Mouse (Mus musculus) c-Kit-negative CD71-positive TER-119-positive erythroid progenitor cells, embryonic 14.5 days (primary cell): ENCODE data around the gene Tap1.
"Not testable (repeated sequence)": the region's sequence is repeated elsewhere in the genome, so short reads cannot be mapped to it uniquely, and the experiment has no call there.

Experiments used
- DNase-seq: peaks from one replicate; pipeline ENCODE4 v3.0.0-alpha.2; 2013; ENCODE audit warnings: low read depth, low spot score

The Tap1 gene

DNA sequence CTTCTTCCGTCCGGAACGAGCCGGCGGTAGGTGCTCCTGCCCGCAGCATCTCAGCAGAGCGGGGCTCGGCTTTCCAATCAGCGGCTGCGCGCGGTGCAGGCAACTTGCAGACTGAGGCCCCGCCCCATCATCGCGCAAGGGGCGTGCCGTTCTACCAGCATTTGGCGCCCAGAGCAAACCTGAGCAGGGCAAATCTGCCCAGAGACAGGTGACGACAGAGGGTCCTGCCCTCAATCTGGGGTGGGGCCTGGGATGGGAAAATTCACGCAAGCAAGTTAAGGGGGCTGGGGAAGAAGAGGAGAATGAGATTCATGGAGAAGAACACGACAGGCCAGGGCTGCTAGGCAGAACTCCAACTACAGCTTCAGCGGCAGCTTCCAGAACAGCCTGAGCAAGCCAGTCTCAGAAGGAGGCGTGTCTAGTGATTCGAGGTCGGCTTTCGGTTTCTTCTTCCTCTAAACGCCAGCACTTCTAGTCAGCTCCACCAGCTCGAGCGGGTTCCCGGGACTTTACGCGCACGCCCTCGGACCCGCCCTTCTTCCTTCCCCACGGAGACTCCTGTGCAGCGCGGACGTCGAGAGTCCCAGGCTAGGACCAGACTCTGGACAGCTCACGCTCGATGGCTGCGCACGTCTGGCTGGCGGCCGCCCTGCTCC is at the start of gene Tap1, which contains the start of gene Psmb9:
Tap1 (plus strand) TSS at position 293 of the 656 bp plus-strand sequence.
Psmb9 (minus strand) TSS at position 504 of the 656 bp plus-strand sequence.
- peak; percentile 70 for DNase-seq

DNA sequence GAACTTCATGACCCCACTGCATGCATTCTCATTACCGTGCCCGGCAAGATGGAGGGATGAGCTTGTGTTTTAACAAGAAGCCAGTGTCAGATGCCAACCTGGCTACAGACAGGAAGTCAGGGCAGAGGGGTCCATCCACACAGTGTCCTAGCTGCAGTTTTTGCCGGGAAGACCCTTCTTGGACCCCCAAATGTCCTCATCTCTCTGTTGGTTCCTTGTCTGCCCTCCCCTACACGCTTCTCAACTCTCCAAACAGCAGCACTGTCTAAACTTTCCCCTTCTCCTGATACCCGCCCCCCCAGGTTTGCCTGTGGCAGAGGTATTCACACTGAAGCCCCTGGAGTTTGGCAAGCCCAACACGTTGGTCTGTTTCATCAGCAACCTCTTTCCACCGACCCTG is 49.8 kb upstream of the Tap1 start:
- DNase-seq = no peak

DNA sequence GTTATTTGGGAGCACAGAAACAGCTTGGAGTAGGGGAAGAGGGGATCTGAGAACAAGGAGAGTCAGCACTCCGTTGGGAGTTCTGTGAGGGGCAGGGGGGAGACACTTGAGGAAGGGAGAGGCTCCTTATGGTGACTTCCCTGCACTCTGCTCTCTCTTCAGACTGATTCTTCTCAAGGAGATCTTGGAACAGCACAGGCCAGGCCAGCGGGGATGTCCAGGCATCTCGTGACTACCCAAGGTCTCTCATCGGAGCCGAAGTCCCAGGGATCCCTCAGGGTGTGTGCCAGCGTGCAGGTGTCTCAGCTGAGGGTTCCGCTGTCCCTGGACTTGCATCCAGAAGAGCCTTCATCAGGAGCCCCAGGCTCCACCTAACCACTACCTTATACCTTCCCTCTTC is 48.7 kb upstream of the Tap1 start:
- DNase-seq = no peak

DNA sequence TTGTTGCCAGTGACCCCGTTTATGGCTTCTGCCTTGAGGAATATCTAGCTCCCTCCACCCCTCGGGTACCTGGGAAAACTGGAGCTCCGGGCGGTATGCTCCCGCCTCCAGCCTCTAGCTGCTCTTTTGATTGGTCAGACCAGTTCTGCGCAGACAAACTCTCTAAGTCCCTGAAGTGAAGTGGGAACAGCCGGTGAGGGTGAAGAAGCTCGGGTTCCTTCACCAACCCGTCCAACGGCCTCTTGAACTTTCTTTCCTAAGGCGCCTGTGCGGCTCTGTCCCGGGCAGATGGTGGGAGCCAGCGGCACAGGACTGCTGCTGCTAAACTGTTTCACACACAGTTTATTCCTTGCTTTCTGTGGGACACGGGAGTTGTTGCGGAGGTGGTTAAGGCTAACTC is 47.9 kb upstream of the Tap1 start:
- no peak for DNase-seq

DNA sequence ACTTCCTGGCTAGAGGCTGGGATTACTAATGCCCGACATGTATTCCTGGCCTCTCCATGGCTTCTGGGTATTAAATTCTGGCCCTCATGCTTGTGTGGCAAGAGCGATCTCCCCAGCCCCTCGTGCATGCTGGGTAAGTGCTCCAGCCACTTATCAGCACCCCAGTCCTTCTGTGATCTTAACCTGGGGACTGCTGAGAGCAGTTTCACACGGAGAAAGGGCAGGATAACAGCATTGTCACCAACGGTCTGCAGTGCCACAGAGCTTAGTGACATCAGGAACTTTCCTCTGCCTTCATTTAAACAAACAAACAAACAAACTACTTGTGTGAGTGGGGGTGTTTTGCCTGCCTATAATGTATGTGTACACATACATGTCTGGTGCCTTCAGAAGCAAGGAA is 47.1 kb upstream of the Tap1 start:
- no peak for DNase-seq

DNA sequence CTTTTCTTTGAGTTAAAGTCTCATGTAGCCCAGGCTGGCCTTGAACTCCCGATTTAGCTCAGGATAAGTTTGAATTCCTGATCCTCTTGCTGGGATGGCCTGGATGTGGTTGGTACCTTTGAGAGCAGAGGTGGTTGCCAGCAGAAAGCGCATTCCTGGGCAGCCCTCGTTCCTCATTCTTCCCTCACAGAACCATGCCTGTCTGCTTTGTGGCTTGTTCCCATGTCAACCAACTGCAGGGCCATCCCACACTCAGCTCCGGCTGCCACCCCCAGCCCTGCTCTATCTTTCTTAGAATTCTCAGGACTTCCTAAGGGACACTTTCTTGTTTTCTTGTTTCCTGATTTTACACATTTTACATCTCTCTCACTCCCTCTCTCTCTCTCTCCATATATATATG is 45.9 kb upstream of the Tap1 start:
- DNase-seq = no peak

DNA sequence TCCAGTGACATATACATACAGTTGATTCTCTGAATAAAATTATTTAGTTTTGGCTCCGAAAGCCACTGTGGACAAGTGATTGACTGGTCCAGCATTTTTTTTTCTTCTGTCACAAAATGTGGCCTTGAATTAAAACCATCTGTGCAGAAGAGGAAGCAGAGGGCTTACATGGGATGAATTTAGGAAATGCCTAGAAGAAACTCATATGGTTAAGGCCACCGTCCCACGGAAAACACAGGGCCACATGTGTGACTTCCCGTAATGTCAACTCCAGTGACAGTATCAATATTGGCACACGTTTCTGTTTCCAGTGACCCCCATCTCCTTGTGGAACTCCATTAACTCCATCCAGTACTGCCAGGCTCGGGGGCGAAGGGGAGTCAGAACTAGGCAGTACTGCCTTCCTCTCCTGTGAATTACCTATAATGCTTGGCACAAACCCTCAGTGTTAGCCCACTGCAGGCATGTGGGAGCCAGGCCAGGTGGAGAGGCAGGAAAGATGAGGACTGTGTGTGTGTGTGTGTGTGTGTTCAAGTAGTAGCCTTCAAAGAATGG is 44.8 kb upstream of the Tap1 start:
- DNase-seq = no peak

DNA sequence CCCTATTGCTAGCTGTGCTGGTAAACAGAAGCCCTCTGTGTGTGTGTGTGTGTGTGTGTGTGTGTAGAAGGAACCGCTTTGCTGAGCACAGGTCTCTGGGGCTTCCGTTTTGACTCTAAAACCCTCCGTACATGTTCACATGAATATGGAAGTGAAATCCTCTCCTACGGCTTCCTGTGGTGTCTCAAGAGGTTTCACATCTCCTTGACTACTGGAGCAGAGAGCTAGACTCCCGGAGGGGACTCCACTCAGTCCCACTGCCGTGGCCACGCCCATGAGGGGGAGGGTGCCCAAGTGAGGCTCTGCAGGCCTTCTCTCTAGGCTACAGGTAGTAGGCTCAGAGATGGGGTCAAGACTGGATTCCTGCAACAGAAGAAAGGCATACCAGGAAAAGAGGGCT is 44.3 kb upstream of the Tap1 start, which contains the start of gene H2-DMb2:
H2-DMb2 (plus strand) TSS at position 275 of the 400 bp plus-strand sequence.
- no peak for DNase-seq

DNA sequence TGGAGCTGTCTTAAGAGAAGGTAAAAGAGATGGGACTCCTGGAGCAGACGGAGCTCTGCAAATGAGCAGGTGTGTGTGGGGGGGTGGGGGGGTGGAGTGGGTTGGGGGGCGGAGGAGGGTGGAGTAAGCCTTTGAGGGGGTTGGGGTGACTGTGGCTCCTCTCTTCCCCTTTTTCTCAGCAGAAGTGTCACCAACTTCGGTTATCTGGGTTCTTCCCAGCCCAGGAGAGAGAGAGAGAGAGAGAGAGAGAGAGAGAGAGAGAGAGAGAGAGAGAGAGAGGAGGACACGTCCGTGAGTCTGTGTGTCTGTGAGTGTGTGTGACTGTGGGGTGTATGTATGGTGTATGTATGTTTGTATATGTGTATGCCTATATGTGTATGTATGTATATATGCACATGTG is 43.9 kb upstream of the Tap1 start:
- DNase-seq = no peak

DNA sequence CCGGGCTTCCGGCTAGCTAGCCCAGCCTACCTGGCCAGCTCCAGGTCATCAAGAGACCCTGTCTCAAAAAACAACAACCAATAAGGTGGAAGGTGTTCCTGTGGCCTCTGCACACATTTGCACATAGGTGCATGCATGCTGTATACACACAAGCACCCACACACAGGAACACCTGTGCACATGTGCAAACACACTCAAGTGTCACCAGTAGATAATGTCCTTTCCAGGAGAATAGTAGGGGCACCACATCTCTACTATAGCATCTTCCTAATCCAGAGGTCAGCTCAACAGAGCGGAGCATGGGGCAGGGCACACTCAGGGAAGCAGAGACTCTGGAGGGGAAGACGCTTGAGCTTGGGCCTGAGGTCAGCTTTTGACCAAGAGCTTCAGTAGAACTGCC is 43.1 kb upstream of the Tap1 start:
- not testable (repeated sequence) for DNase-seq

DNA sequence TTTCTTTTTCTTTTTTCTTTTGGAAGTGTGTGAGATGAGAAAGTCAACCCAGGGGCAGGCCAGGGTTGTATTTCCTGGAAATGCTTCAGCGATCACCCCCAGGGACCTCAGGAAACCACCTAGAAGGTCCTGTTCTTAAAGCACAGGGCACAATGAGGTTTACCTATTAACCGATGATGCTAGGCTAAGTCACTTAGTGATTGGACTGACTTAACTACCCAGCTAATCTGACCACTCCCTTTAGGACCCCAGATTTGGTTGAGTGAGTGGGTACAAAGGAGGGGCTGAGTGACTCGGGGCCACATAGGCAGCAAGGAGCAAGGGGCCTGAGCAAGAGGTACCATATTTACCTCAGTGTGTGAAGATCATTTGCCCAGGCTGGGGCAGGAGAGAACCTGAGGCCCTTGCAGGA is 42.4 kb upstream of the Tap1 start:
- DNase-seq = no peak

DNA sequence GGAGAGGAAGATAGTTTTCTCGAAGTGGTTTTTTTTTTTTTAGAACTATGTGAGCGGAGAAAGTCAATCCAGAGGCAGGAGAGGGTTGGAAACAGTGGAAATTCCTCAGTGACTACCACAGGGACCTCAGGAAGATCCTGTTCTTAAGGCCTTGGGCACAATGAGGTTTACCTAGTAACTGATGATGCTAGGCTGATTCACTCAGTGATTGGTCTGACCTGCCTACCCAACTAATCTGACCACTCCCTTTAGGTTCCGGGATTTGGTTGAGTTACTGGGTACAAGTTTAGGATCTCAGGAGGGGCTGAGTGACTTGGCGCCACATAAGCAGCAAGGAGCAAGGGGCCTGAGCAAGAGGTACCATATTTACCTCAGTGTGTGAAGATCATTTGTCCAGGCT is 34.4 kb upstream of the Tap1 start, which contains the start of gene H2-DMb1:
H2-DMb1 (plus strand) TSS at position 150 of the 400 bp plus-strand sequence.
- DNase-seq = no peak

DNA sequence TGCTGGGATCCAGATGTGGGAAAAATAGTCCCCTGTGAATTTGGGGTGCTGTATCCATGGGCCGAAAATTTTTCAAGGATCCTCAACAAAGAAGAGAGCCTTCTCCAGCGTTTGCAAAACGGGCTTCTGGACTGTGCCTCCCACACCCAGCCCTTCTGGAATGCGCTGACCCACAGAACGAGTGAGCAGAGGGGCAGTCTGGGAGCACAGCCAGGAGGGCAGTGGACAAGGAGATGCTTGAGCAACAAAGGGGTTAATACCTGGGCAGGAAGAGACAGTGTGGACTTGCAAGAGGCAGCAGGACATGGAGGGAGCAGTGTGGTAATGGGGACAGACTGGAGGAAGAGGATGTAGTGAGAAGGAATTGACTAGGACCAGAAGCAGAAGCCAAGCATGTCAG is 31.8 kb upstream of the Tap1 start:
- DNase-seq = no peak

DNA sequence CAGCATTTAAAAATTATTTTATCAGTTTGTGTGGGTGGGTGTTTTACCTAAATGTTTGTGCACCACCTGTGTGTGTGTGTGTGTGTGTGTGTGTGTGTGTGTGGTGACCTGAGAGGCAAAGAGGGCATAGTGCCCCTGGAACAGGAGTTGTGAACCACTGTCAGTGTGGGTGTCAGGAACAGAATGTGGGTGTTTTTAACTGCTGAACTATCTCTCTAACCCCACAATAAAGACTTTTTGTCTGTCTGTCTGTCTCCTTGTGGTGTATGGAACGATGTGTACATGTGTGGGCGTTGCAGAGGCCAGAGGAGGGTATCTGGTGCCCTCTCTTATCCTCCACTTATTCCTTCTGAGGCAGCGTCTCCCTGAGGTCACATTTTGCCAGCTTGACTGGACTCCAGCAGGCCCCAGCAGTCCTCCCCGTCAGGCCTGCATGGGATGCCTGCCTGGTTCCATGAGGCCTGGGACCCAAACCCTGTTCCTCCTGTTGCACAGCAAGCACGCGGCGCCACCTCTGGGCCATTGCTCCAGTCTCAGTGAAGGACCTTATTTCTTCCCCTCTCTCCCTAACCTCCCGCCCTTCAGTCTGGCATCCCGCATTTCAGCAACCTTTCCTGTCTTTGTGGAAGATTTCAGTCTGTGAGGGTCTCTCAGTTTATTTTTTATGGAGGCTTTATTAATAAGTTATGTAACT is 23.0 kb upstream of the Tap1 start:
- DNase-seq = no peak

DNA sequence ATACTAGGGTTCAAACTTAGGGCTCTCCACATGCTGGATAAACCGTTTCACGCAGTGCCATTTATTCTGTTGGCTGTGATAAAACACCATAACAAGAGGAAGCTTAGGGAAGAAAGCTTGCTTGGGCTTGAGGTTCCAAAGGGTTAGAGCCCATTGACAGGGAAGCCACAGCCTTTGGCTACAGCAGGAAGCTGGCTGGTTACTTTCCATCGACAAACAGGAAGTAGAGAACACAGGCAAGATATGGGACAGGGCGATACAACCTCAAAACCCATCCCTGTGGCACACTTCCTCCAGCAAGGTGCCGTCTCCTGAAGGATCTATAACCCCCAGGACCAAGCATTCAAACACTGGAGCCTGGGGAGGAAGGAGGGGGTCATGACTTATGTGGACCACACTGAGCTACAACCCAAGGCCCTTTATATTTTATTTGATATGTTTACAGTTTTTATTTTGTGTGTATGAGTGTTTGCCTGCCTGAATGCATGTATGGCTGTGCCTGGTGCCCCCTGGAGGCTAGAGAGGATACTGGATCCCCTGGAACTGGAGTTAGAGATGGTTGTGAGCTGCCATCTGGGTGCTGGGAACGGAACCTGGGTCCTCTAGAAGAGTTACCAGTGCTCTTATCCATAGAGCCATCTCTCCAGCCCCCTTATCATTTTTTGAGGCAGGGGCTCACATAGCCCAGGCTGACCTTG is 22.2 kb upstream of the Tap1 start:
- DNase-seq = no peak

DNA sequence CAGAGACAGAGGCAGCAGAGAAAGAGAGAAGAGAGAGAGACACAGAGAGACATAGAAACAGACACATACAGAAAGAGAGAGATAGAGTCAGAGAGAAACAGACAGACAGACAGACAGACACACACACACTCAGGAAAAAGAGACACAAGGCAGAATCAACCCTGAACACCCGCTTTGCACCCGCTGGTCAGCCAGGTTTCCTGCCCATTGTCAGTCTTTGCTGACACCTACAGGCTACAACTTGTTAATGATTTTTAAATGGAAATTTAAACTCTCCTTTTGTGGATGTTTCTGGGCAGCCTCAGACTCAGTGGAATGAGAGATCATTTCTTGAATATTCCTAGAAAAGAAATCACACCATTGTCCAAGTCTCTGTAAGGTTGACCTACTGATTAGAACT is 18.1 kb upstream of the Tap1 start:
- DNase-seq = no peak

DNA sequence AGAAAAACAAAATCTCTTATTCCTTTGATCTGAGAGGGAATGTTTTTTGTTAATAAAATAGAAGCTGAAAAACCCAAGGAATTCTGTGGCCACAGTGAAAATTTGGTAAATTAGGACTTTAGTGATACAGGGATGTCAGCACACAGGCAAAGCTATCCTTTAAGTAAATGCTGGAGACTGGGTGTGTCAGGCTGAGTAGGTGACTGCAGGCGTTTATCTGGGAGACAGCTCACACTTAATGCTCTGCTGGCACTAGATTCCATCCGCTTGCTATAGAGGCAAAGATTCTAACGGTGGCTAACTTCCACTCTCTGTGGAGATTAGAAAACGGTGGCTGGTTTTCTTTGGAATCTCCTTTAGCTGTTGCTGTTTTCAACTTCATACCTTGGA is 16.9 kb upstream of the Tap1 start:
- no peak for DNase-seq

DNA sequence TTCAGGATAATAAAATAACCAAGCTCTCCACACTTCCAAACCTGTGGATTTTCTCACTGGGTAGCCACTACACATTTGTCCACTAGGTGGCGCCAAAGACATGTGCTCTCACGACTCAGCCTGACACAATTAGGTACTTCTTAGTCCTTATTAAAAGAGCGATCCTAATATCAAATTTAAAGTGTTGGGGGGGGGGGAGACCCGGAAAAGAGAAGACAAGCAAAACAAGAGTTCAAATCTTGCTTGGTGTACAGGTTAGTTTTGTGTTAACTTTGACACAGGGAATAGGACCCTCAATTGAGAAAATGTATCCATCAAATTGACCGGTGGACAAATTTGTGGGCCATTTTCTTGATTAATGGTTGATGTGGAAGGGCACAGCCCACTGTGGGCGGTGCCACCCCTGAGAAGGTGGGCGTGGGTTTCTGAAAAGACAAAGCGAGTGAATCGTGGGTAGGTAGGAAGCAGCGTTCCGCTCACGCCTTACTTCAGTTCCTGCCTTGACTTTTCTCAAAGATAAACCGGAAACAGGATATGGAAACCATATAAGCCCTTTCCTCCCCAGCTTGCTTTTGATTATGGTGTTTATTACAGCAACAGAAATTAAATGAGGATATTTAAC is 16.4 kb upstream of the Tap1 start:
- peak; percentile 62 for DNase-seq

DNA sequence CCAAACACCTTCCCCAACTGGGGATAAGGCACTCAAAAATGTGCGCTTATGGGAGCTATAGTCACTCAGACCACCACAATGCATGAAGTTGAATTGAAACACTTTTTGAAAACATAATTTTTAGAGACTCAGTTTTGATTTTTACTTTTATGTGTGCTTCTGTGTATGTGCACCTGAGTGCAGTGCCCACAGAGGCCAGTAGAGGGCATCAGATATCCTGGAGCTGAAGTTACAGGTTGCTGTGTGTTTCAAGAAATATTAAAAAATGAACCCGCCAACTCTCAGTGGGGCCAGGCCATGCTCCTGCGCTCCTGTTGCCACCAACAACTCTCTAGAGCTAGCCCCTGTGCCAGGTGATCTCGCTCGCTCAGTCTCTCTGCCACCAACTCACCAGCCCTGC is 14.8 kb upstream of the Tap1 start:
- no peak for DNase-seq

DNA sequence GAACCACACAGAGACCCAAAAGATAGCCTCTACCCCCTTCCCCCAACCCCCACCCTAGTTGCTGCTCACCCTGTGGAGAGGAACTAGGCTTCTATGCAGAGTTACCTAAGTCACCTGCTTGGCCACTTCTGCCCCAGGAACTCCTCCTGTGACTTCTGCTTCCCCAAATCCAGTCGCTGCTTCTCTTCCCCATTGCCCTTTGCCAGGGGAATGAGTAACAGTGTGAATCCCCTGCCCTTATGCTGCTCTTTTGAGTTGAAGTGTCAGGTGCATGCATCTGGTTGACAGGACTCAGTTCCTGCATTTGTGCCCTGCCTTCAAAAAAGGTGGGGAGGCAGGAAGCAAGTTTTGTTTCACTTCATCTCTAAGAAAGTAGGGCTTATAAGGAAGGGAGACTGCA is 13.3 kb upstream of the Tap1 start:
- DNase-seq = no peak

DNA sequence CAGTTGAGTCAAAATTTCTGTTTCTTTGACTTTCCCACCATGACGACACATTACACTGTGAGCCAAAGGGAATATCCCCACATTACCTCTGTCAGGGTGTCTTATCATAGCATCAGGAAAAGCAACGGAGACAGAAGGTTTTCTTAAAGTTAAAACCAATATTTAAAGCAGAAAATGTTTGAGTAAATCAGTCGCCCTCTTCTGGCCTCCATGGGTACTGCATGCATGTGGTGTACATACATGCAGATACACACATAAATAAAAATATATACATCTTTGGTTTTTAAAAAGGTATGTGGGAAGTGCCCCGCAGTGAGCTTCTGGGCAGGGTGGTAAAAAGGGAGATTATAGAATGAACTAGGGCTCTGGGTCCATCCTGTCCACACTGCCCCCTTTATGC is 10.2 kb upstream of the Tap1 start:
- DNase-seq = no peak

DNA sequence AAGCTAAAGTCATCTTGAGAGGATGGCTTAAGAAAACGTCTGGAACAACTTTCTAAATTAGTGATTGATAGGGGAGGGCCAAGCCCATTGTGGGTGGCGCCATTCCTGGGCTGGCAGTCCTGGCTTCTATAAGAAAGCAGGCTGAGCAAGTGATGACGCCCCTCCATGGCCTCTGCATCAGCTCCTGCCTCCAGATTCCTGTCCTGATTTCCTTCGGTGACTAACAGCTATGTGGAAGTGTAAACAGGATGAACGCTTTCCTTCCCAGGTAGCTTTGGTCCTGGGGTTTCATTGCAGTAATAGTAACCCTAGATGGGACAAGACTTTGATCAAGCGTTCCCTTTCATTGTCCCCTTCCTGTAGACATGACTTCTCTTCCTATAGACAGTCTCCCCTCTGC is 8.3 kb upstream of the Tap1 start:
- DNase-seq = no peak
